Mouse (Mus musculus) cerebellum, postnatal 36 days (tissue): ENCODE results near the gene Vcl.

Source experiments
- DNase-seq, 2 experiments: peaks; one replicate each; pipeline ENCODE4 v3.0.0; 2021 to 2022; ENCODE audit warnings: mixed read lengths in 2 of 2

The Vcl gene

DNA sequence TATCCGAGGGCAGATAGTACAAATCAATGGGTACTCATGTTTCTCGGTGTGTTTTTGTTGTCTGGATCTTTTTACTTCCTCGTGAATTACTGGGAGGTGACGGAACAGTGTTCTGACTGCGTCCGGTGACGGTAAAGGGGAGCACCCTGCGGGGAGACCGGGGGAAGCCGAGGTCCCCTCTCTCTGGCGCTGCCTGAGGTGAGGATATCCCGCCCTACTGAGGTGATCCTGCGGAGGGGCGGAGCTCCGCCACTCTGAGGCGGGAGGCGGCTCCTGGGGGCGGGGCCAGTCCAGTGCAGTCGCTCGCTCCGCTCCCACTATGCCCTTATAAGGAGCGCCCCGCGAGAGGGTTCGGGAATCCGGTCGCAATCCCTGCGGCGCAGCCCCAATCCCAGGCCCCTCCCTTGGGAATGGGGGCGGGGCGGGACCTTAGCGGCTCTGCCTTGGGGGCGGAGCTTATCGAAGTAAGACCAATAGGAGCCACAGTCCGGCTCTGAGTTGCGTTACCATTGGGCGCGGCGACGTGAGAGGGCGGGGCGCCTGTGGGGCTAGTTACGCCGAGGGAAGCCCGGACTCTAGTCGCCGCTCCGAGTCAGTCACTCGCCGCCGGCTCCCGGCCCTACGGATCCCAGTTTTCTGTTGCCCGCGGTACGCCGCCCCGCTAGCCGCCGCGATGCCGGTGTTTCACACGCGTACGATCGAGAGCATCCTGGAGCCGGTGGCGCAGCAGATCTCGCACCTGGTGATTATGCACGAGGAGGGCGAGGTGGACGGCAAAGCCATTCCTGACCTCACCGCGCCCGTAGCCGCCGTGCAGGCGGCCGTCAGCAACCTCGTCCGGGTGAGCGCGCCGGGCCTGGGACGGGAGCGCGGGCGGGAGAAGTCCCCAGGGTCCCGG, at the start of gene Vcl:
TSS of gene Vcl (plus strand) at position 551 of the 898 bp plus-strand sequence.
- DNase-seq, result peak; percentile 98 to 99

DNA sequence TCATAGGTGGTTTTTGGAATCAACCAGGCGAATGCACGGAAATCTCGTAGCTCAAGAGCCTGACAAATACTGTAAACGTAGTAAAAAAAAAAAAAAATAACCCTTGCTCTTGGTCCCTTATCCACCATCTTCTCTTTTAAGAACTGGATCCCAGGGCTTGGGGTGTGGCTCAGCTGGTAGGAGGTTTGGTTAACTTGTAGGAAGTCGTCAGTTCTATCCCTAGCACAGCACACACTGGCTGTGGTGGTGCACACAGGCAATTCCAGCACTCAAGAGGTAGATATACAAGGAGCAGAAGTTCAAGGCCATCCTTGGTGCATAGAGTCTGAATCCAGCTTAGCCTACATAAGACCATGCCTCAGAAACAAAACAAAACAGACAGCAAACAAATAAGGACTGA, 44.5 kb upstream of the Vcl start:
- no peak for DNase-seq

DNA sequence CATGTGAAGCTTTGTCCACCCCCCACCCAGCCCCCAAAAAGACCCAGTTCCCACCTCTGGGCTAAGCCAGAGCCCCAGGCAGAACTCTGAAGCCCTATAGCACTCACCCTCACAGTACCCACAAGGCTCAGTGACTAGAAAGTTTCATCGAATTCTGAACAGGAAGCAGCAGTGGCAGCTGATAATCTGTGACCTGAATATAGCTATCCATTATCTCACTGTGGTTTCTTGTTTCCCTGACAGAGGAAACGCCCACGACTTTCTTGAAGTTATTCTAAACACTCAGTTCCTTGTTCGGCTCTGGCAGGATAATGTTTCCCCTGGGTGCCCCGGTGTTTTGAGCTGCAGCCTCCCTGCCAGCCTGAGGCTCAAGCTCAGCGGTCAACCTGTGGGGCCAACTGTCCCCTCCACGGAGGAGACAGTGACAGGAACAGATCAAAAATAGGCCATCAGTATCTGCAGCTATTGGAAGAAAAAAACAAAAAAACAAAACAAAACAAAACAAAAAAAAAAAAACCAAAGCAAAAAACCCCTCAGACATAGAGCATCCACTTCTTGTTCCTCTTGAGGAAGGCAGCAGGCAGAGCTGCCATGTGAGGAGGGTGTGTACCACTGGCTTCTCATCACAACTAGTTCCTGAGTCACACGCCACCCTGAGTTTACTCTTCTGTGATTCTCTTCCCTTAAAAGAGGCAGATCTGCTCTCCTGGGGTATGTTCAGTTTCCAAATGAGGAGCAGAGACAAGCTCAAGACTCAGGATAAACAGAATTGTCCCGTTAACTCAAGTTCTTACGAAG, 43.9 kb upstream of the Vcl start:
- no peak for DNase-seq

DNA sequence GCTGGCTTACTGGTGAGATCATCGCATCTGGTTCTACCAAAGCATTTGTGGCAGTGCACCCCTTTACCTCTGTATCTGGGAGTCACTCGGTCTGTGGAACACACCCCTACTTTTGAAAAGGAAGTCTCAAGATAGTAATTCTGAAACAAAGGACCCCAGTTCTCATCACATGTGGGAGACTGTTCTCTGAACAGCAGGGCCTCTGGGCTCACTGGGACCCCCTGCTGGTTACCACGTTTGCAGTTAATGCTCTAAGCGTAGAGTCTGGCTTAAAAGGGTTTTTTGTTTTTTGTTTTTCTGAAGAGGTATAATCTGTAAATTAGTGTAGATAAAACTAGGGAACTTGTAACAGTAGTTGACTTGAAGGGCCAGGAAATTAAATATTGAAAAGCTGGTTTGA, 42.9 kb upstream of the Vcl start:
- DNase-seq, result peak; percentile 10 to 25

DNA sequence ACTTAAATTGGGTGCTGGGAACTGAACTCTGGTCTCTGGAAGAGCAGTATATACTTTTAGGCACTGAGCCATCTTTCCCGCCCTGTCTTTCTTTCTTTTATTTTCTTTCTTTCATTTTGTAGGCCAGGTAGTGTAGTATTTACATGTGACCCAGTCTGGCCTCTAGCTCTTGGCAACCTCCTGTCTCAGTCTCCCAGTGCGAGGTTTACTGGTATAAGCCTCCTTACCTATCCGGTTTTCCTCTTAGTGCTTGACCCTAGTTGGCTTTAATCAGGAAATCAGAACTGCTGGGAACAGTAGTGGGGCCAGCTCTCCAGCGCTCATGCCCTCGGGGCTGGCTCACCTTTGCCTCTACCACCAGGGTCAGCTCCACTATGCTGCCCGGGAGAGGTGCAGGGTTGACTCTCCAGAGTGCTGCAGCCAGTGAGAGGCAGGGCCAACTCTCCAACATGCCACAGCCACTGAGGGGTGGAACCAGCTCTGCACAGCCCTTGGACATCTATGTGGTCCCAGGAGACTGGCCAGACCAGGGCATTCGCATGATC, 41.6 kb upstream of the Vcl start:
- DNase-seq, result no peak

DNA sequence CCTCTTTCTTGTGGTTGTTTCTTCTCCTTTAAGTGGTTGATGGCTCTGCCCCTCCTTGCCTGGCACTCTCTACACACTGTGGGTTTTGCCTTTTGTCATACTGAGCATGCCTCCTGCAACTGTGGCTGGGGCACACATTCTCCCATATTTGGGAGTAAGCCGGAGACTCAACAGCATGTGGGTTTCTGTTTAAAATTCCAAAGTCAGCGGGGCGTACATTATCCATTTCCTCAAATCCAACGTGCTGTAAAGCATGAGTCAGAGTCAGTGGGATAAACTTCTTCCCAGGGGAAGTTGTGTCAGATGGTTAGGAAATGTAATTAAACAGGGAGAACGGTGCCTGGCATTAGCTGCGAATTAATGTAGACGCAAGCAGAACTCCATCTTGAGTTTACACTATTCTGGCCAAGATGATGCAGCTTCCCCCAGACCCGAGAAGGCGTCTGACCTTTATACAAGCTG, 37.2 kb upstream of the Vcl start:
- DNase-seq, result no peak

DNA sequence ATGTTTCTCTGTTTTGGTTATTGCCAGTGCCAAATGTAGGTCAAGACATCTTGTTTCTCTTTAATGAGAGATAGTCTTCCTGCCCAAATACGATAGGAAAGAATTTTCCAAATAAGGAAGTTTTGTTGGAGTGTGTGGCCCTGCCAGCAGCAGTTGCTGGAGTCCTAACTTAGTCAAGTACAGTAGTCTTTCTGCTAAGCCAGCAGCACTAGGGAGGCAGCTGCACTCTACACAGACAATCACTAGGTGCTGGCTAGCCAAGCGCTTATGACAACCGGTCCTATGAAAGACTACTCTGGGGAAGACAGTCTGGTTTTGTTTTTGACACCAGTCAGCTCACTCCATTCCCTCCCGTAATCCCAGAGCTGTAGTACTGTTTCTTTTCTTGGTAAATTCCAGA, 35.4 kb upstream of the Vcl start:
- no peak for DNase-seq

DNA sequence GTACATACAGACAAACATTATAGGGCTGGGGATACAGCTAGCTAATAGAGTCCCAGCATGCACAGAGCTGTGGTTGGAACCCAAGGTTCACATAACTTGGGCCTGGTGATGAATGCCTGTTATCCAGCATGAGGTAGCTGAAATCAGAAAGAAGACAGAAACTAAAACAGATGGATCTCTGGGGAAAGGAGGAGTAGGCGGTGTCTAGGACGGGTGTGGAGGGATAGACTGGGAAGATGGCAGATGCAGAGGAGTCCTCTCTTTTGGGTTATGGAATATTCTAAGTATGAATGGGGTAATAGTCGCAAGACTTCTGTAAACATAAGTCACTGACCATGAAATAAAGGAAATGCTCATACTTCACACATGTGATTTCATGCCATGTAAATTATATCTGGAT, 27.9 kb upstream of the Vcl start:
- DNase-seq, result no peak

DNA sequence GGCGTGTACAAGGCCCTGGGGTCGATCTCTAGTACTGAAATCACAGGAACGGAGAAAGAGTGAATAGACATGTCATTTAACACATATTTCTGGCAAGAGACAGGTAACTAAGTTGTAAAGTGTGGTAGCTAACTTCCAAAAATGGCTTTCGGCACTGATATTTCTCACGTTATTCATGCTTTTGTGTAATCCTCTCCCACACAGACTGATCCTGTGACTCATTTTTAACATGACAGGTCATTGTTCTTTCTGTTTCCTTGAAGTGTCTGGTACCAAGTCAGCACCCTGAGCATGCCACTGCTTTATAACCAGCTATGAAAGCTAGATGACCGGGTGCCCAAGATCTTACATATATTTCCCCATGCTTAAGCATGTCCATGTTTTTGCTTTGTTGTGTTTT, 26.1 kb upstream of the Vcl start:
- no peak for DNase-seq

DNA sequence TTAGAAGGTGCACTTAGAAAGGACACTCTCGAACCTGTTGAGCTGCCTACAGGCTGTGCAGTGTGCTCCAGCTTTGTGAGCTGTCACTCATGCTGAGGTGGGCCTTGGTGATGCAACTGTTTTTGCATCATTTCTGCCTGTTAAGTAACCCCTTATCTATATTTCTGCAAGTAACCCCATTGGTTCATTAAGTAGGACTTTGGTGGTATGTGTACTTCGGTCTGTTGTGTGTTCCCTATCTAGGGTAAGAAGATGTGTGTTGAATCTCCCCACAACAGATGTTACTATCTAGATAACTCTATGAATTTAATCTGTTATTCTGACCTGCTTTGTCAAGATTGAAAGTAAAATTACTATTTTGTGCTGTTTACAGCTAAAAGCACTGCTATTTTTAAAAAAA, 17.4 kb upstream of the Vcl start:
- DNase-seq, result no peak

DNA sequence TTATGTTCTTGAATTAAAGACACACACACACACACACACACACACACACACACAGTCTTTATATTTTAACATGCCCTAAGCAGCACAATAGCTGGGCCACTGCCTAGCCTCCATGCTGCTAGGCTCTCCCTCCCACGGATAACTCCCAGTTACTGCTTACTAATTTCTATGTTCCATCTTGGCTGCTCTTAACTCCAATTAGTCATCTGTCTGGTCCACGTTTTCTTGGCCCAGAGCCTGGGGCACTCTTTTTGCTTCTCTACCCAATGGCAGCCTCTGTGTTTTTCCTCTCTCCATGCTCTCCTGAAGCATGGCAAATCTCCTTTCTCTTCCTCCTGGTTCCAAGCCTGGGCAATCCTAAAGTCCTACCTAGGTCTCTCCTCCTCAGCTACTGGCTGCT, 14.8 kb upstream of the Vcl start:
- DNase-seq, result peak; percentile 52 to 57

DNA sequence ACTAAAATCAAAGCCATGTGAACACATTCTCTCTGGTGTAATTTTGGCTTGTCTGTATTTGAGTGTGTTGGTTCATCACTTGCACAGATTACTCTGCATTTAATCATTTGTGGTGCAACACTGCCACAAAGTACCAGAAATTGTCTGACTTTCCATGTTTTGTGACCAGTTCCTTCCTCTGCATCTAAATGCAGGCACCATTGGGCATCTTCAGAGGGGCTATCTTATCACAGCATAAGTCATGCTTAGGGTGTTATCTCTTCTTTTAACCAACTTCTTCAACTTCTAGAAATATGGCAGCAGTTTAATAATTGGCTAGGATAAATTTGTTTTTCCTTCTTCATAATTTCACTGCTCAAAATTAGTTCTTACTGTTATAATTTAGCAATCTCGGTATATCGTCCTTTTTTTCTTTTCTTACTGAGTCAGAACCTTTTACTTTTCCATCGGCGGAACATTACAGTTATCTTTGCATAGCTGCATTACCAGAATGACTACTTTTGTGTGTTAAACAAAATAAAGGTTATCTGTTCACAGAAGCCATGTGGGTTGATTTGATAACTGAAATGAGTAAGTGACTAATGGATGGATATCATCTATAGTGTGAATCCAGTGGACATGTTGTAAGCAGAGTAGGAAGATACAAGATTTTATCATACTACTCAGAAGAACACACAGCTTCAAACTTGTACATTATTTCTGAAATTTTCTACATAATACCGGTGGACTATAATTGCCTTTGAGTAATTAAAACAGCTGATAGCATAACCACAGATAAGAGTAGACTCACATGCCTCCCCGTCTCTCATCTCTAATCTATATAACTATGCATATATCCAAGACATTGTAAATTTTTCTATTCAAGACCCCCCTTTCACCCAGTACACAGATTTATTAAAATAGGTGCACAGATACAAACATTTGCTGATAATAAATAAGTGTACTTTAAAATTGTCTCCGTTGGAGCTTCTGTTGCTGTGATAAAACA, 12.3 kb upstream of the Vcl start:
- DNase-seq, result no peak

DNA sequence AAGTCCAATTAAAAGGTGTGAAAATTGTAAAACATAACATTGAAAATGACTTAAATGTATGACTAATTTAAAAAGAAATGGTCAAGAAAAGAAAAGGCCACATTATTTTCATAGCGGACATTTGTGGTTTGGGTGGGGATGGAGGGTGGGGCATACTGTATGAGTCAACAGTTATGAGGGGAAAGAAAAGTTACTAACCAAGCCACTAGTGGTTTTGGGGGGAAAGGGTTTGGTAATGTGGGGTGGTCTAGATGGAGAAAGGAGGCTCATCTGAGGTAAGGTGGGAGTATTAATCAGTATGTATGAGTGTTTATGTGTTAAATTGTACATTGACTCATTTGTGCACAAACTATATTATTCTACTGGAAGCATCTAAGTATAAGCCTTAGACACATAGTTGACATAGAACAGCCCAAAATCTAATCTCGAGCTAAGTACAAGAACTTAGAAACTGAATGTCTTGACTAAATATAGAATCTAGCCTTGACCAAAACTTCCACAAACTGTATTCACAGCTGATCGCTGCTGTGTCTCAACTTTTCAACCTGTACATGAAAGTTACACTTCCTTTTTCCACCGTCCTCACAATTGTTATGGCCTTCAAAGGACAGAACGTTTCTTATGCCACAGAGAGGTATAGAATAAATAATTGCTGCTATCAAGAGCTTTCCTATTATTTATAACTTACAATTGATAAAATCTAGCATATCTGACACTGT, 5.0 kb upstream of the Vcl start:
- no peak for DNase-seq

DNA sequence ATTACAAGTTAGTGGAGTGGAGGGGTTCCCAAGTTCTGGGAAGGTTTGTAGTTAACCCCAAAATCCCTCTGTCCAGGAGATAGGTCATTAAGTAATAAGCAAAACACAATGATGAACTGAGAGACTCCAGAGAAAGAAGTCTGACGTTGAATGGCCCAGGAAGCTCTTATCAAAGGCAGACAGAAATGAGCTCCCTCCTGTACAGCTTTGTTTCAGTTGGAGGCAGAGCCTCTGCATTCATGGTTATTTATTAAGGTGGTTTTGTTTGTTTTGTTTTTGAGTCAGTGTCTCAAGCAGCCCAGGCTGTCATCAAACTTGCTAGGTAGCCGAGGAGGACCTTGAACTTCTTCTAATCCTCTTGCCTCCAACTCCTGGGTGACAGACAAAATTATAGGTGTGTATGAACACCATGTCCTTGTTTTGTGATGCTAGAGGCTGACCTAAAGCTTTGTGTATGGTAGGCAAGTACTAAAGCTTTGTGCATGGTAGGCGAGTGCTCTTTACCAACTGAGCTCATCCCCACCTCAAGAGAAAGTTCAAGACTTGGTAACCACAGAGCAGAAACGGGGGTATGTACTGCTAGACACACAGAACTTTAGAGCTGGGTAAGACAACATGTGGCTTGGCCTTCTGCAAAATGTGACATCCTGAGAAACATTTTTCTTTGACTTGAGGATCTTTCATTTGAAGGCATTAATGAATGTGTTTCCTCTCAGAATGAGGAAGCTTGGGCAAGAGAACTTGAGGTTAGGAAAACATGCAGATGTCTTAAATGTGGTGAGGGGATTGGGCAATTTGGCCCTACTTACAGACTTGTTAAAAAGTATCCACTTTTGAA, 1.5 kb upstream of the Vcl start:
- no peak for DNase-seq

DNA sequence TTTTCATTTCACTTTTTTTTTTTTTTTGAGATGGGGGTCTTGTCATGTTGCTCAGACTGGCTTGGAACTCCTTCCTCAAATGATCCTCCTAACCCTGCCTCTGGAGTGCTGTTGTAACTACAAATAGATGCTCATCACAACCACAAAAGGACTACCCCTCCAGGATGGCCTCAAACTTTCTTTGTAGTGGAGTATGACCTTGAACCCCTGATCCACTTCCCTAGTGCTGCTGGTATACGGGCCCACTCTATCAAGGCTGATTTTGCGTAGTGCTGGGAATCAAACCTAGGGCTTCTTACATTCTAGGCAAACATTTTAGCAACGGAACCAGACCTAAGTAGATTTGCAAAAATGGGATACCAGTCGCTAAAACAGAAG, 901 bp upstream of the Vcl start:
- peak in 1 of 2 experiments; percentile 8 for DNase-seq

DNA sequence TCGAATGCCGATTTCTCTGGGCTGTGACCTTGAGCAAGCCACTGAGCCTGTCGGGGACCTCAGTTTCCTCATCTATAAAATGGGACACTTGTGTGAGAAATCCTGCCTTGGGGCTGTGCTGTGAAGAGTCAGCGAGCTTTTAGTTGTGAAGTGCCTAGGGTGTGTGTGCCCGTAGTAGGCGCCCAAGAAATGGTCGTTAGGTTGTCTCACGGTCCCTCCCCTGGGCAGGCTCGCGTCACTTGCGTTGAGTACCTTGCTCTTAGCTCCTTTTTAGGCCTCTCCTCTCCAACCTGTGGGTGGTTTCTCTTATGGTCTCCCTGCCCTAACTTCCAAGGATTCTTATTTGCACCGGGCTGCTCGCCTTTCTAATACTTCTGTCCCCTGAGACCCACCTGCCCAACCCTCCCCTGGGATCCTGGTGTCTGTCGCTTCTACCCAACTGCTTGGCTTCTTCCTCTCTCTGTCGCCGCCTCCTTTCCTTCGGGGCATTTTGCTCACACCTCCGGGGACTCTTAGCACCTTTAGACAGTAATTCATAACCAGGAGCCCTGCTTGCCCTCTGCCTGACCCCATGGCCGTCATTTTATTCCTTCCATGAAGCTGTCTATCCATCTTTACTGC, 726 bp downstream of the Vcl start:
- peak in 1 of 2 experiments; percentile 16 for DNase-seq

DNA sequence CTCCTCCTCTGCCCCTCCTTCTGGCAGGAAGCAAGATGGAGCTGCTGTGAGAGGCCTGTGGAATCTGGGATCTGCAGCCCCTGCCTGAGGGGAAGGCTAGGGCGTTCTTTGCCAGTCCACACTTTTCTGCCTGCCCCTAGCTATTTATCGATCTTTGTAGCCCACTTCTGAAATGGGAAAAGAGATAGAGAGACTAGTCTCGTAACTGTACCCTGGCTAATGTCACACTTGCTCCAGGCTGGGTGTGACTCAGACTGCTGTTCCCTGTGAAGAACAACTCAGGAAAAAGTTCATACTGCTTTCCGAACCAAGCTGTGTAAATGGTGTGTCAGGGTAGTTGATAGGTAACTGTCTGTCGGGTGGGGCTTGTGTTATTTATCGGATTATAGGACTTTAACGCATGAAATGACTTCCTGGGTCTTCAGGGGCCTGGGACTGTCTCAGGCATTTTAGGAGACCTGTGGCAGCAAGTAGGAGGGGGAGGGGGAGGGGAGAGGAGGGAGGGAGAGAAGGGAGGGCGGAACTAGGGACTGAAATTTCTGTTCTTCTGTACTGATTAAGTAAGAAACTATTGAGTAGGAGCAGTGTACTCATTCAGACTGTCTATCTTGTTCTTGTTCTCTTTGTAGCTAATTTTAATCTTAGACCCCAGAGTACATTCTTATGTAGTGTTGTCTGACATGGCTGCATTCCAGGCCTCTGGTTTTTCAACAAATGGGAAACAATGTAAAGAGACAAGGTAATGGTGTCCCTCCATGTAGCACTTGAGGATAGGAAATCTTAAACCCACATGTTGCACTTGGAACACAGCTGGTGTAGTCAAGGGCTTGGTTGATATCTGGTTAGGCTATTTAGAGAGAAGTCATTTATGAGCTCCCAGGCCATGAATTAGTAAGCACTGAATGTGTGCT, 1.5 kb downstream of the Vcl start:
- no peak for DNase-seq

DNA sequence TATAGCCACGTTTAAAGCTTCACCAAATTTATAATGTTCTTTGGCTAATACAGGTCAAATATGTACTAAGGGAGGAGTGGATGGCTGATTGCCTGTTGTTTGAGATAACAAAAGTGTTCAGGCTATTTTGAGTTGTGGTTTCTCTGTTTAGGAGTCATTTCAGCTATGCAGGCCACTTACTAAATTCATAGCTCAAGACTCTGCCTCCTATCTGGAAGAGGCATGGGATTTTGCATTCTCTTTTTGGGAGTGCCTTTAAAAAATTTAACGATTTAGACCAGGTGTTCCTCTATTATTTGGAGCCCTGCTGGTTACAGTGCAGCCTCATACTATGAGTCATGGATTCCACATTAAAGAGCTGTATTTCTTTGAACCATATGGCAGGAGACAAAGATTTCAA, 9.2 kb downstream of the Vcl start:
- no peak for DNase-seq

DNA sequence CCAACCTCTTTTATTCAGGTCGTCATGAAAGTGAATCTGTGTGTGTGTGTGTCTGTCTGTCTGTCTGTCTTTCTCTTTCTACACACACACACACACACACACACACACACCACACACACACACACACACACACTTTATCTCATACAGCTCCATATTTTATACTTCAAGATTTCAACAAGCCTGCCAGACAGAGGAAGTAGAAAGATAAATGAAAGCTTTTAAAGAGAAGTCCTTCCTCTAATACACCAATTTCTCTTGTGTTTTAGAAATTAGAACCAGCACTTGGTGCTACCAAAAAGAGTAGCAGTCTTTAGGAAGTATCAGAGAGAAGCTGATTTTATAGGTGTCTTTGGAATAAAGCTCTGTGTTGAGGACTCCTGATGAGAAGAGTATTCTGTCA, 9.7 kb downstream of the Vcl start:
- no peak for DNase-seq
